Mouse (Mus musculus): ENCODE results near the gene Hist1h3f. TPM values are rescaled to one million over a fixed set of nuclear protein-coding genes. Genes with fewer than 3 reads are reported as not detected.
"Not testable (repeated sequence)": the region's sequence is repeated elsewhere in the genome, so short reads cannot be mapped to it uniquely, and the experiment has no call there.

Gene Hist1h3f
- total and polyA plus RNA-seq, 3 experiments = 1.2 to 541 TPM; not detected in 1

DNA sequence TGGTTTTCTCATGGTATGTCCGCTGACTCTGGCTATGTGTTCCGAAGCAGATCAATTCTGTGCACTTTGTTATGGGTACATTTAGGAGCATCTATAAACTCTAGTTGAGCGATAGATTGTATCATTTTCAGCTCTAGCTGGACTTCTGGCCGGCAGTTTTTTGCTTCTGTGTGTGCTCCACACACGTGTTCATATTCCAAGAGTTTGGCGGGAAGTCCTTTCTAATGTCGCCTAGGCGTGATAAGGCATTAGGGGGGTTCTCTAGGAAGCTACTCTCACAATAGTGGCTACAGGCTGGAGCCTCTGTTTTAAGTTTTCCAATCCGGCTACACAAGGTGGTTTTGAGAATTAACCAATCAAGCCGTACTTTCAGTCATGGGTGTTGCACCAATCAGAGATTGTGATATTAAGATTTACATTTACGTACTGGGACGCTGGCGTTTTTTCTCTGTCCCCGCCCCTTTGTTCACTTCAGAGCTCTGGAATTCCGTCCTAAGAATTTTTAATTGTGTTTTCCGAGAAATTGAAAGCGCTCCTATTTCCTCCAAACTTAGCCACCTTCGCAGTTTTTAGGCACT lies 12.1 kb downstream of the Hist1h3f start:
- H3K27ac ChIP-seq (ENCODE audit: control insufficient read depth, low read depth, low read length) = peak overlapping the region; percentile 98
- H3K9me3 ChIP-seq (replicated peaks; ENCODE audit: insufficient read depth, low read length) = no peaks in the 10 kb centered on the region
- peak; percentile 95 for TF ChIP-seq TBP (IDR thresholded peaks at IDR 0.05; ENCODE audit: low read depth, low read length)
- TF ChIP-seq POLR2AphosphoS5 (IDR thresholded peaks at IDR 0.05; ENCODE audit: borderline replicate concordance, low read depth, low read length) = peak; percentile 99; the same call in 1 of the 2 replicates
- TF ChIP-seq POLR2A (IDR thresholded peaks at IDR 0.05; ENCODE audit: control insufficient read depth in 1 of 2, insufficient read depth in 1 of 2, low read depth in 1 of 2, low read length in 2 of 2, poor library complexity in 1 of 2) = peak; percentile 65 to 99
- TF ChIP-seq TAL1 (IDR thresholded peaks at IDR 0.05; ENCODE audit: low read length) = no peak
- H3K9ac ChIP-seq (ENCODE audit: control insufficient read depth, low read depth, low read length, poor library complexity, severe bottlenecking) = peak overlapping the region; percentile 93
- DNase-seq (ENCODE audit: low read depth, low spot score) = peak; percentile 96
- peaks cover 0 to 7% of the 10 kb centered on the region in 2 experiments; a peak in 1 of 4 replicates for H3K4me1 ChIP-seq (ENCODE audit: control insufficient read depth in 1 of 2, insufficient read depth in 2 of 2, low read length in 2 of 2)
- H3K36me3 ChIP-seq (ENCODE audit: control insufficient read depth in 1 of 2, insufficient read depth in 2 of 2, low read length in 2 of 2) = peaks cover 0 to 33% of the 10 kb centered on the region in 2 experiments; a peak in 2 of 4 replicates
- peaks cover 3% of the 10 kb centered on the region; the same call in 1 of the 2 replicates for H3K79me2 ChIP-seq (ENCODE audit: control insufficient read depth, insufficient read depth, low read length, poor library complexity)
- peak overlapping the region; percentile 35 to 48 for H3K4me3 ChIP-seq (ENCODE audit: control insufficient read depth in 1 of 2, insufficient read depth in 1 of 2, low read depth in 2 of 2, low read length in 2 of 2)
- no peaks in the 10 kb centered on the region for H3K27me3 ChIP-seq (ENCODE audit: control insufficient read depth in 1 of 2, insufficient read depth in 2 of 2, low read length in 2 of 2)

GRCm38 (mm10) chr13:23556906-23557305 lies 13.1 kb downstream of the Hist1h3f start:
- Histone ChIP-seq H3K36me3 (ENCODE audit: control insufficient read depth in 1 of 2, insufficient read depth in 2 of 2, low read length in 2 of 2) (peaks cover 0 to 33% of the 10 kb centered on the region in 2 experiments; a peak in 2 of 4 replicates), H3K4me3 (ENCODE audit: control insufficient read depth in 1 of 2, insufficient read depth in 1 of 2, low read depth in 2 of 2, low read length in 2 of 2) (peak overlapping the region; percentile 35 to 47), H3K79me2 (ENCODE audit: control insufficient read depth, insufficient read depth, low read length, poor library complexity) (peaks cover 3% of the 10 kb centered on the region; the same call in 1 of the 2 replicates), H3K4me1 (ENCODE audit: control insufficient read depth in 1 of 2, insufficient read depth in 2 of 2, low read length in 2 of 2) (peaks cover 0 to 7% of the 10 kb centered on the region in 2 experiments; a peak in 1 of 4 replicates), H3K9me3 (replicated peaks; ENCODE audit: insufficient read depth, low read length) (no peaks in the 10 kb centered on the region), H3K27me3 (ENCODE audit: control insufficient read depth in 1 of 2, insufficient read depth in 2 of 2, low read length in 2 of 2) (no peaks in the 10 kb centered on the region), H3K9ac (ENCODE audit: control insufficient read depth, low read depth, low read length, poor library complexity, severe bottlenecking) (peak overlapping the region; percentile 68), H3K27ac (ENCODE audit: control insufficient read depth, low read depth, low read length) (peak overlapping the region; percentile 78)
- DNase-seq (ENCODE audit: low read depth, low spot score) = peak; percentile 60
- no peak for TF ChIP-seq ZMIZ1 (IDR thresholded peaks at IDR 0.05; ENCODE audit: low read depth, low read length)
- TF ChIP-seq CTCF (IDR thresholded peaks at IDR 0.05 in 2 of 3, conservative IDR thresholded peaks at IDR 0.05 in 1 of 3; ENCODE audit: control insufficient read depth in 1 of 3, insufficient read depth in 1 of 3, low read depth in 2 of 3, low read length in 3 of 3, poor library complexity in 1 of 3, severe bottlenecking in 1 of 3) = no peak
- TF ChIP-seq SIN3A (IDR thresholded peaks at IDR 0.05; ENCODE audit: low read length) = no peak
- TF ChIP-seq ZC3H11A (IDR thresholded peaks at IDR 0.05; ENCODE audit: low read depth, low read length) = no peak
- no peak for TF ChIP-seq NELFE (IDR thresholded peaks at IDR 0.05; ENCODE audit: low read depth, low read length)
- TF ChIP-seq ZNF384 (IDR thresholded peaks at IDR 0.05; ENCODE audit: low read depth, low read length) = no peak
- no peak for TF ChIP-seq UBTF (IDR thresholded peaks at IDR 0.05; ENCODE audit: borderline replicate concordance, insufficient read depth, low read depth, low read length)
- TF ChIP-seq MAX (IDR thresholded peaks at IDR 0.05; ENCODE audit: low read length) = no peak
- no peak for TF ChIP-seq GABPA (IDR thresholded peaks at IDR 0.05; ENCODE audit: low read depth, low read length)
- TF ChIP-seq ETS1 (IDR thresholded peaks at IDR 0.05; ENCODE audit: low read depth, low read length) = no peak
- TF ChIP-seq BHLHE40 (IDR thresholded peaks at IDR 0.05; ENCODE audit: borderline replicate concordance, low read depth, low read length) = no peak
- no peak for TF ChIP-seq NRF1 (IDR thresholded peaks at IDR 0.05; ENCODE audit: insufficient read depth, low read depth, low read length, poor library complexity, severe bottlenecking)
- TF ChIP-seq ELF1 (IDR thresholded peaks at IDR 0.05; ENCODE audit: low read depth, low read length) = no peak
- TF ChIP-seq POLR2A (IDR thresholded peaks at IDR 0.05; ENCODE audit: control insufficient read depth in 1 of 2, insufficient read depth in 1 of 2, low read depth in 1 of 2, low read length in 2 of 2, poor library complexity in 1 of 2) = no peak
- no peak for TF ChIP-seq TBP (IDR thresholded peaks at IDR 0.05; ENCODE audit: low read depth, low read length)
- no peak for TF ChIP-seq JUND (IDR thresholded peaks at IDR 0.05; ENCODE audit: low read depth, low read length)

- not testable (repeated sequence) for H3K9me3 ChIP-seq (replicated peaks; ENCODE audit: insufficient read depth, low read length); H3K79me2 ChIP-seq (ENCODE audit: control insufficient read depth, insufficient read depth, low read length, poor library complexity); H3K27me3 ChIP-seq (ENCODE audit: control insufficient read depth in 1 of 2, insufficient read depth in 2 of 2, low read length in 2 of 2); H3K4me1 ChIP-seq (ENCODE audit: control insufficient read depth in 1 of 2, insufficient read depth in 2 of 2, low read length in 2 of 2)
- peak overlapping the region; percentile 53 for H3K9ac ChIP-seq (ENCODE audit: control insufficient read depth, low read depth, low read length, poor library complexity, severe bottlenecking)
- DNase-seq (ENCODE audit: low read depth, low spot score) = peak; percentile 59
- peaks cover 0 to 24% of the 10 kb centered on the region in 2 experiments; a peak in 2 of 4 replicates for H3K36me3 ChIP-seq (ENCODE audit: control insufficient read depth in 1 of 2, insufficient read depth in 2 of 2, low read length in 2 of 2)
- peak overlapping the region; percentile 72 for H3K27ac ChIP-seq (ENCODE audit: control insufficient read depth, low read depth, low read length)
- H3K4me3 ChIP-seq (ENCODE audit: control insufficient read depth in 1 of 2, insufficient read depth in 1 of 2, low read depth in 2 of 2, low read length in 2 of 2) = peak overlapping the region in 1 of 2 experiments; percentile 17; a peak in 1 of 4 replicates
Measured at GRCm38 (mm10) chr13:23560699-23561098, 16.8 kb downstream of the Hist1h3f start.

GRCm38 (mm10) chr13:23561531-23561882 lies 17.7 kb downstream of the Hist1h3f start:
- DNase-seq (ENCODE audit: low read depth, low spot score); H3K79me2 ChIP-seq (ENCODE audit: control insufficient read depth, insufficient read depth, low read length, poor library complexity); H3K4me1 ChIP-seq (ENCODE audit: control insufficient read depth in 1 of 2, insufficient read depth in 2 of 2, low read length in 2 of 2); H3K9me3 ChIP-seq (replicated peaks; ENCODE audit: insufficient read depth, low read length); H3K27me3 ChIP-seq (ENCODE audit: control insufficient read depth in 1 of 2, insufficient read depth in 2 of 2, low read length in 2 of 2); H3K4me3 ChIP-seq (ENCODE audit: control insufficient read depth in 1 of 2, insufficient read depth in 1 of 2, low read depth in 2 of 2, low read length in 2 of 2): not testable (repeated sequence)
- peak overlapping the region; percentile 78 for H3K27ac ChIP-seq (ENCODE audit: control insufficient read depth, low read depth, low read length)
- H3K36me3 ChIP-seq (ENCODE audit: control insufficient read depth in 1 of 2, insufficient read depth in 2 of 2, low read length in 2 of 2) = peaks cover 0 to 24% of the 10 kb centered on the region in 2 experiments; a peak in 2 of 4 replicates
- H3K9ac ChIP-seq (ENCODE audit: control insufficient read depth, low read depth, low read length, poor library complexity, severe bottlenecking) = peak overlapping the region; percentile 55

Data from MEL (cell line).